Mouse (Mus musculus): Measurements from ENCODE around the gene Olfr90. TPM values are rescaled to one million over a fixed set of nuclear protein-coding genes. Genes with fewer than 3 reads are reported as not detected.

Gene Olfr90
- total RNA-seq, 2 experiments from 2014 or later: not detected

- DNase-seq: no peak
Measured at GRCm38 (mm10) chr17:37061435-37061834, 26.9 kb downstream of the Olfr90 start.

- no peak for DNase-seq
Measured at GRCm38 (mm10) chr17:37056957-37057356, 31.3 kb downstream of the Olfr90 start.

- DNase-seq: no peak
Measured at GRCm38 (mm10) chr17:37051745-37052144, 36.6 kb downstream of the Olfr90 start.

GRCm38 (mm10) chr17:37050876-37051275 lies 37.4 kb downstream of the Olfr90 start:
- no peak for DNase-seq

GRCm38 (mm10) chr17:37050399-37050798 lies 37.9 kb downstream of the Olfr90 start:
- DNase-seq: peak; percentile 86

GRCm38 (mm10) chr17:37049570-37050310 lies 38.6 kb downstream of the Olfr90 start:
- peak; percentile 86 for DNase-seq

GRCm38 (mm10) chr17:37048383-37048782 lies 39.9 kb downstream of the Olfr90 start:
- no peak for DNase-seq

GRCm38 (mm10) chr17:37047981-37048380 lies 40.3 kb downstream of the Olfr90 start:
- DNase-seq: no peak

GRCm38 (mm10) chr17:37047332-37047976 lies 40.8 kb downstream of the Olfr90 start:
- DNase-seq: no peak

GRCm38 (mm10) chr17:37046312-37047112 lies 41.8 kb downstream of the Olfr90 start:
- peak; percentile 72 for DNase-seq

- peak; percentile 83 for DNase-seq
Measured at GRCm38 (mm10) chr17:37045611-37046311, 42.5 kb downstream of the Olfr90 start, which contains the start of gene Gabbr1. Gene Gabbr1, plus strand, starts transcription at chr17:37045966.

GRCm38 (mm10) chr17:37044651-37045244 lies 43.6 kb downstream of the Olfr90 start:
- DNase-seq: no peak

GRCm38 (mm10) chr17:37039127-37039894 lies 49.0 kb downstream of the Olfr90 start:
- no peak for DNase-seq

Other genes starting within 250 kb of the Olfr90 start
- gene Trim15, start 221.3 kb downstream of the Olfr90 start, total RNA-seq (2021): not detected
- gene Trim10, start 218.9 kb downstream of the Olfr90 start, total RNA-seq (2021): 1 to 10 TPM; 2.1 to 5.4 TPM
- not detected for gene Trim40, start 198.4 kb downstream of the Olfr90 start, total RNA-seq (2021)
- gene Trim31, start 190.4 kb downstream of the Olfr90 start, total RNA-seq (2021): not detected
- gene Rnf39, start 145.6 kb downstream of the Olfr90 start, total RNA-seq (2021): under 1 TPM in 1 of 2 experiments, not detected in 1; 0.33 TPM
- gene Ppp1r11, start 136.8 kb downstream of the Olfr90 start, total RNA-seq (2021): 10 to 100 TPM; 58.5 to 62.7 TPM
- 10 to 100 TPM; 34.5 to 40.5 TPM for gene Znrd1, start 129.9 kb downstream of the Olfr90 start, total RNA-seq (2021)
- gene Znrd1as, start 129.9 kb downstream of the Olfr90 start, total RNA-seq (2021): 10 to 100 TPM; 10.1 to 11.1 TPM
- not detected for gene 2410137M14Rik, start 107.3 kb downstream of the Olfr90 start, total RNA-seq (2021)
- gene H2-M5, start 99.0 kb downstream of the Olfr90 start, total RNA-seq (2021): not detected
- 1 to 10 TPM; 4.0 to 7.7 TPM for gene Zfp57, start 87.3 kb downstream of the Olfr90 start, total RNA-seq (2021)
- not detected for gene Mog, start 65.1 kb downstream of the Olfr90 start, total RNA-seq (2021)
- 10 to 100 TPM; 22.1 to 40.3 TPM for gene Gabbr1, start 42.5 kb downstream of the Olfr90 start, total RNA-seq (2021)
- not detected for gene Olfr91, start 9.8 kb upstream of the Olfr90 start, total RNA-seq (2021)
- gene Olfr92, start 31.6 kb upstream of the Olfr90 start, total RNA-seq (2021): not detected
- gene Olfr93, start 73.0 kb upstream of the Olfr90 start, total RNA-seq (2021): not detected
- gene Ubd, start 105.4 kb upstream of the Olfr90 start, total RNA-seq (2021): under 1 TPM; 0.78 to 0.88 TPM
- not detected for gene Olfr94, start 112.5 kb upstream of the Olfr90 start, total RNA-seq (2021)
- gene Olfr95, start 124.6 kb upstream of the Olfr90 start, total RNA-seq (2021): not detected
- not detected for gene Olfr96, start 131.6 kb upstream of the Olfr90 start, total RNA-seq (2021)
- gene Olfr97, start 148.8 kb upstream of the Olfr90 start, total RNA-seq (2021): not detected
- gene Olfr98, start 175.2 kb upstream of the Olfr90 start, total RNA-seq (2021): not detected
- 1 to 10 TPM; 4.6 to 5.0 TPM for gene H2-M3, start 181.7 kb upstream of the Olfr90 start, total RNA-seq (2021)
- gene Olfr99, start 195.0 kb upstream of the Olfr90 start, total RNA-seq (2021): not detected
- gene Olfr101, start 215.8 kb upstream of the Olfr90 start, total RNA-seq (2021): not detected
- gene Olfr102, start 228.6 kb upstream of the Olfr90 start, total RNA-seq (2021): not detected

Measured in adrenal gland, postnatal 10 days (tissue).